Mouse (Mus musculus) forebrain, embryonic 11.5 days (tissue): ENCODE measurements at regions not wholly inside any gene's neighbourhood (a gene's known extent, or its start where the extent isn't known, plus 50 kb on each side); places are given as distances from the start of the nearest gene placed in this dataset.
A peak's percentile ranks its signal among the peaks of the same experiment; 100 is the strongest.

Experiments
- ATAC-seq: fragments of 200-750 bp; cut with Nextera tagmentation; replicated peaks from 2 replicates; pipeline ENCODE4 v1.8.0; 2017; ENCODE audit warnings: moderate TSS enrichment; ENCODE audit not compliant: low FRiP score
- DNase-seq: peaks from one replicate; pipeline ENCODE4 v3.0.0-alpha.2; 2017; ENCODE audit warnings: low spot score
- H3K27ac ChIP-seq: fragments of 300-500 bp; sonication (generic); 2 replicates; pipeline ENCODE4 v1.5.1; 2014; ENCODE audit warnings: low read depth, low read length
- H3K27me3 ChIP-seq: fragments of 300-500 bp; sonication (generic); 2 replicates; pipeline ENCODE4 v1.6.1; 2014; ENCODE audit warnings: mild to moderate bottlenecking, low read length, mixed read lengths; ENCODE audit not compliant: control insufficient read depth, insufficient read depth
- H3K36me3 ChIP-seq: fragments of 300-500 bp; sonication (generic); 2 replicates; pipeline ENCODE4 v1.6.1; 2014; ENCODE audit warnings: mild to moderate bottlenecking, low read length, moderate library complexity, mixed read lengths; ENCODE audit not compliant: control insufficient read depth, insufficient read depth
- H3K4me1 ChIP-seq: fragments of 300-500 bp; sonication (generic); replicated peaks from 2 replicates; pipeline ENCODE4 v1.6.1; 2014; ENCODE audit warnings: low read length, mixed read lengths; ENCODE audit not compliant: control insufficient read depth, insufficient read depth
- H3K4me2 ChIP-seq: fragments of 300-500 bp; sonication (generic); 2 replicates; pipeline ENCODE4 v1.6.1; 2014; ENCODE audit warnings: low read depth, mild to moderate bottlenecking, low read length, moderate library complexity, mixed read lengths; ENCODE audit not compliant: severe bottlenecking
- H3K4me3 ChIP-seq: fragments of 300-500 bp; sonication (generic); 2 replicates; pipeline ENCODE4 v1.5.1; 2014; ENCODE audit warnings: low read depth, low read length
- H3K9ac ChIP-seq: fragments of 300-500 bp; sonication (generic); 2 replicates; pipeline ENCODE4 v1.6.1; 2014; ENCODE audit warnings: low read length
- H3K9me3 ChIP-seq: fragments of 300-500 bp; sonication (generic); 2 replicates; pipeline ENCODE4 v1.6.1; 2016; ENCODE audit warnings: low read length, mixed read lengths; ENCODE audit not compliant: control insufficient read depth
- WGBS: fragments of 180-500 bp; shearing (Covaris S2); extraction: QIAGEN DNeasy Blood & Tissue Kit; methylation state at CpG from one replicate; pipeline ENCODE4 v1.1.7; 2014; 5-methylcytosine and 5-hydroxymethylcytosine counted together

DNA sequence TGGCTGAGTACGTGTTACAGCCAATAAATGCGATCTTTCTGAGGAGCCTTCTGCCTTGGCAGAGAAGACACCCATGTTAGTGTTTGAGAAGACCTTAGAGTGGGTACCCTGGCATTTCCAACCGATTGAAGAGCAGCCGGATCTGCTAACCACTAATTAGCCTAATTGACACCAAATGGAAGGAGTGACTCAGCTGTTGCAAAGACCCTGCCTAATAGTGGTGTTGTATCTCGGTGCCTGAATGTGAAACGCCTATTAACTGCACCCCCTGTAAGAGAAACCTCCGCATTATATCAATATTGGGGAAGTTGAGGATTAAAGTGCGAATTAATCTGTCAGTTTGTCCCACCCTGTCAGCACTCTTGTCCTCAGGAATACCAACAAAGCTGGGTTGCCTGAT is 253.1 kb upstream of the Fam241a start:
- H3K27ac ChIP-seq, result no peak overlapping the region
- DNase-seq (no peak), ATAC-seq (peak; percentile 42; the same call in 1 of the 2 replicates)
- no peak overlapping the region for H3K4me2 ChIP-seq
- H3K27me3 ChIP-seq, result no peaks in the 10 kb centered on the region
- H3K9me3 ChIP-seq, result no peaks in the 10 kb centered on the region
- no peaks in the 10 kb centered on the region for H3K36me3 ChIP-seq
- 56% methylated on average over 8 of the region's 8 CpGs for WGBS
- H3K4me3 ChIP-seq, result no peak overlapping the region
- no peaks in the 10 kb centered on the region for H3K4me1 ChIP-seq
- no peak overlapping the region for H3K9ac ChIP-seq

- H3K27ac ChIP-seq, result no peak overlapping the region
- H3K4me2 ChIP-seq, result no peak overlapping the region
- H3K9me3 ChIP-seq, result no peaks in the 10 kb centered on the region
- WGBS, result 82% methylated on average over 7 of the region's 7 CpGs
- no peaks in the 10 kb centered on the region for H3K4me1 ChIP-seq
- DNase-seq, result no peak
- H3K36me3 ChIP-seq, result no peaks in the 10 kb centered on the region
- no peak for ATAC-seq
- H3K4me3 ChIP-seq, result no peak overlapping the region
- H3K27me3 ChIP-seq, result no peaks in the 10 kb centered on the region
- H3K9ac ChIP-seq, result no peak overlapping the region
Measured at GRCm38 (mm10) chr3:128145329-128145728, 249.2 kb upstream of the Fam241a start.

GRCm38 (mm10) chr3:128127836-128128235 is 231.7 kb upstream of the Fam241a start:
- 89% methylated on average over 5 of the region's 5 CpGs for WGBS
- Histone ChIP-seq H3K27ac (no peak overlapping the region), H3K9me3 (no peaks in the 10 kb centered on the region), H3K9ac (no peak overlapping the region), H3K27me3 (no peaks in the 10 kb centered on the region), H3K36me3 (no peaks in the 10 kb centered on the region), H3K4me1 (no peaks in the 10 kb centered on the region), H3K4me3 (no peak overlapping the region), H3K4me2 (no peak overlapping the region)
- ATAC-seq, result no peak
- no peak for DNase-seq

DNA sequence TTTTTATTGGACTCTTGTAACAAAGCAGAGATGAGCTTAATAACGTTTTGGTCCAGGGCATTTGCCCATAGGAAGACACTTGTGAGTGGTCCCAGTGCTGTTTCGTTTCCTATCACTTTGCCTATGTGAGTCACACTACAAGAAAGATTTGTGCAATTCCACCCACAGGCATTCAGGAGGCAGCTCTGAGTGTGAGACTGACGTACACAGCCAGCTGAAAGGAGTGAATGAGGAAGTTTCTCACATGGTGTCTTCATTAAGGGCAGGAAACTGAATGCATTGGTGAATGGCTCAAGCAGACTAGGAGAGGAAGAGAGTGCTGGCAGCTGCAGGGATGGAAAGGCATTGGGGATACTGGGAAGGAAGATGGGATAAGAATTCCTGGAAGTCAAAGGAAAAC is 230.5 kb upstream of the Fam241a start:
- WGBS, result 61% methylated on average over 3 of the region's 3 CpGs
- Histone ChIP-seq H3K9me3 (no peaks in the 10 kb centered on the region), H3K36me3 (no peaks in the 10 kb centered on the region), H3K4me1 (no peaks in the 10 kb centered on the region), H3K9ac (no peak overlapping the region), H3K4me2 (no peak overlapping the region), H3K27me3 (no peaks in the 10 kb centered on the region), H3K27ac (no peak overlapping the region), H3K4me3 (no peak overlapping the region)
- ATAC-seq, result no peak
- DNase-seq, result no peak

DNA sequence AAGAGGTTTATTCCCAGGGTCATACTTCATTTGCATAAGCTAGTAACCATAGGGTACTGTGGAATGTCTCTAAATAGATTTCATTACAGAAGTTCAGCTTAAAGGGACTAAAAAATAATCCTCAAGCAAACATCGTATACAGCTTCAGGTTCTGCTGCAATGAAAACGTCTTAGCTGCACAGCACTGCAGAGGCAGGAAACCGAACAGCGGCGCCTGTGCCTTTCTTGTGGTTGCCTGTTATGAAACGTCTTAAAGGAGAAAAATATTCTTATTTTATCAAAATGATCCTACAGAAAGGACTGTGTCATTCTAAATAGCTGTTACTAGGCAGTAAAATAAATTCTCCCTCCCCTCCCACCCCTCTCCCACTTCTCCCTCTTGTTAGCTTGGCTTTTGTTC is 226.0 kb upstream of the Fam241a start:
- H3K27ac ChIP-seq, result no peak overlapping the region
- no peaks in the 10 kb centered on the region for H3K27me3 ChIP-seq
- no peaks in the 10 kb centered on the region for H3K36me3 ChIP-seq
- 71% methylated on average over 6 of the region's 6 CpGs for WGBS
- no peak overlapping the region for H3K4me2 ChIP-seq
- DNase-seq, result no peak
- no peak for ATAC-seq
- no peak overlapping the region for H3K9ac ChIP-seq
- no peaks in the 10 kb centered on the region for H3K9me3 ChIP-seq
- no peaks in the 10 kb centered on the region for H3K4me1 ChIP-seq
- H3K4me3 ChIP-seq, result no peak overlapping the region

- ATAC-seq (no peak), DNase-seq (no peak)
- Histone ChIP-seq H3K27ac (no peak overlapping the region), H3K4me1 (no peaks in the 10 kb centered on the region), H3K27me3 (no peaks in the 10 kb centered on the region), H3K9me3 (no peaks in the 10 kb centered on the region), H3K4me3 (no peak overlapping the region), H3K36me3 (no peaks in the 10 kb centered on the region), H3K9ac (no peak overlapping the region), H3K4me2 (no peak overlapping the region)
- WGBS, result 71% methylated on average over 6 of the region's 6 CpGs
Measured at GRCm38 (mm10) chr3:128120647-128121440, 224.7 kb upstream of the Fam241a start.

DNA sequence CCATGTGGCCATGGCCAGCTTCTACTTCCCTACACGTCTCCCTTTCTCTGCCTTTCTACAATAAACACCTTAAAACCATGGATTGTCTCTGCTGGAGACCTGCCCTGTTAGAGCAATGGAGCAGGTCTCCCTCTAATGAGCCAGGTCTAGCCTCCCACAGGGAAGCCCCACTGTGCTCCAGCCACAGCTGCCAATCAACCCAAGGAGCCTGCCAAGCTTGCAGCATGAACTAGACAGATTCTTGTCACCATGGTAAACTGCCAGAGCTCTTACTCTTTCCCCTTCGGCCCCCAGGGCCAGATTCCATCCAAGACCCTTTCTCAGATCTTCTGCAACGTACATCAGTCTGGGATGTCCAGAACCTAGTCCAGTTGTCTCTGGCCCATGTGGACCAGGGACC is 217.1 kb upstream of the Fam241a start:
- H3K9me3 ChIP-seq, result no peaks in the 10 kb centered on the region
- no peaks in the 10 kb centered on the region for H3K4me1 ChIP-seq
- H3K4me2 ChIP-seq, result no peak overlapping the region
- 49% methylated on average over 3 of the region's 3 CpGs for WGBS
- H3K4me3 ChIP-seq, result no peak overlapping the region
- no peak for DNase-seq
- no peak for ATAC-seq
- no peak overlapping the region for H3K27ac ChIP-seq
- no peak overlapping the region for H3K9ac ChIP-seq
- H3K36me3 ChIP-seq, result no peaks in the 10 kb centered on the region
- no peaks in the 10 kb centered on the region for H3K27me3 ChIP-seq

DNA sequence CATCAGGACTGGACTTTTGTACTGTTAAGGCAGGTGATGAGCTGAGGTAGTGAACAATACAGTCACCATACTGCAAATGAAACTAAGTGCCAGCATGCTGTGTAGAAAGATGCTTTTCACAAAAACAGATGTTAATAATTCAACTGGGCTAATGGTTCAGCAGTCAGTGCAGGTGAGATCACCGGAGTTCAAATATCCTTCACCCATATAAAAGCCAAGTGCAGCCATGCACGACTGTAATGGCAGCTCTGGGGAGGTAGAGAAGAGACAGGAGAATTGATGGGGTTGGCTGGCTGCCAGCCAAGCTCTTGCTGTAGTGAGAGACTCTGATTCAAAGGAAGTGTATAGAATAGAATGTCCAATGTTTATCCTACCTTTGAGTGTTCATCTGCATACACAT is 214.3 kb upstream of the Fam241a start:
- H3K9ac ChIP-seq, result no peak overlapping the region
- H3K4me3 ChIP-seq, result no peak overlapping the region
- no peaks in the 10 kb centered on the region for H3K27me3 ChIP-seq
- H3K9me3 ChIP-seq, result no peaks in the 10 kb centered on the region
- no peak overlapping the region for H3K27ac ChIP-seq
- H3K4me2 ChIP-seq, result no peak overlapping the region
- ATAC-seq, result no peak
- 82% methylated on average over 2 of the region's 2 CpGs for whole genome bisulfite sequencing
- no peak for DNase-seq
- H3K36me3 ChIP-seq, result no peaks in the 10 kb centered on the region
- H3K4me1 ChIP-seq, result no peaks in the 10 kb centered on the region

DNA sequence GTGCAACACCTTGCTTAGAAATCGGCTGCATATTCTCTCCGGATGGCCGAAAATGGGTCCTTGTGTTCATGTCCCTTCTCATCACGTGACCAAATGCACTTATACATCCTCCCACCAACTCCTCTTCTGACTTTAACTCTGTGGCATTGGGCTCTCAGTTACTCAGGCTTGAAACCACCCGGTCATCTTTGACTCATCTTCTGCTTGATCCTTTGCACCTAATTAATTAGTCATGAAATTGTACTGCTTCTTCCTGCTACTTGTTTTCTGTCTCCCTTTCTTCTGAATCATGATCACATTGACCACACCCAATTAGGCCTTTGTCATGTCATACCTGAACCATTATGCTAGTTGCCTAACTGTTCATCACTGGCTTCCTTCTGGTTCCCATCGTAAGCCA is 208.4 kb upstream of the Fam241a start:
- no peaks in the 10 kb centered on the region for H3K9me3 ChIP-seq

More for the DNA sequence above, 208.4 kb upstream of the Fam241a start:
- Histone ChIP-seq H3K27ac (no peak overlapping the region), H3K36me3 (no peaks in the 10 kb centered on the region), H3K4me3 (no peak overlapping the region), H3K27me3 (no peaks in the 10 kb centered on the region), H3K9ac (no peak overlapping the region), H3K4me2 (no peak overlapping the region), H3K4me1 (no peaks in the 10 kb centered on the region)
- DNase-seq (no peak), ATAC-seq (no peak)
- 89% methylated on average over 6 of the region's 6 CpGs for WGBS
